Mouse (Mus musculus): ENCODE measurements around the gene Rps11.
"Not testable (repeated sequence)": the region's sequence is repeated elsewhere in the genome, so short reads cannot be mapped to it uniquely, and the experiment has no call there.

DNA sequence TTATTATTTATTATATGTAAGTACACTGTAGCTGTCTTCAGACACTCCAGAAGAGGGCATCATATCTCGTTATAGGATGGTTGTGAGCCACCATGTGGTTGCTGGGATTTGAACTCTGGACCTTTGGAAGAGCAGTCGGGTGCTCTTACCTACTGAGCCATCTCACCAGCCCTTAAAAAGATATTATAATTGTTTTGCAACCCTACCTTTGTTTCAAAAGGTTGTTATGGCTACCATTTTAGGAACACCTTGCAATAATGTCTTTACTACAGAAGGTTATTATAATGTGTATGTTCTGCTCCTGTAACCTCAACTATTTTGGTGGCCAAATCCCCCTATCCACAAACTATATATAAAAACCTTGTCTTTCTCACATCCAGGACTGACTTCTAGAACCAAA is 28.8 kb upstream of the Rps11 start:
- not testable (repeated sequence) for TF ChIP-seq POLR2A (IDR thresholded peaks at IDR 0.05; ENCODE audit: borderline replicate concordance, control insufficient read depth, low read depth, low read length); CTCF (IDR thresholded peaks at IDR 0.05; ENCODE audit: control insufficient read depth, insufficient read depth, low read length)

All from bone marrow, adult 2 months (tissue).